In the genomic region with DNA sequence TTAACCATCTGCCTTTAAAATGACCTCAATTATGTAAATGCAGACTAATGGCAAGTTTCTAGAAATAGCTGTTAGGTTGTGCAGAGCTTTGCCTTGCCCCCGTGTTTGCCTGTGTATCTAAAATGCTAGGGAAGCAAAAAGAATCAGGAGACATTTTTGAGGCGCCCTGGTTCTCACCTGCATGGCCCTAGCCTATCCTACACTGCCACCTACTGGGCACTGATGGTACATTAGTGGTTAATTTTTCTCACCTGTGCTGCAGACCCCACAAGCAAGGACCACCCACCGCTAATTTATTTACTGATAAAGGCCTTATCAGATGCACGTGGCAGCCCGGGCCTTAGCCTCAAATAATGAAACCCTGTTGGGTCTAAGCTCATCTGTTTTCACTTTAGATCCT, we compare ENCODE assay signal across 8 mouse cellular contexts. TPM values are rescaled to one million over a fixed set of nuclear protein-coding genes. Genes with fewer than 3 reads are reported as not detected.
A peak's percentile ranks its signal among the peaks of the same experiment; 100 is the strongest.
DNase-seq lines count a peak whose midpoint lies in the region; ATAC-seq and TF ChIP-seq lines count a peak whose summit lies in the region.

No protein-coding gene starts in this region.

- no peaks in the 10 kb centered on the region for H3K36me3 ChIP-seq in hindbrain, embryonic 10.5 days
- no peaks in the 10 kb centered on the region for H3K36me3 ChIP-seq in hindbrain, embryonic 13.5 days

- H3K4me1 ChIP-seq in hindbrain, embryonic 10.5 days (replicated peaks) = no peaks in the 10 kb centered on the region
- no peaks in the 10 kb centered on the region for H3K4me1 ChIP-seq in hindbrain, embryonic 13.5 days (replicated peaks)

- peak; percentile 97 for TF ChIP-seq CTCF in left cerebral cortex, adult 2 months (IDR thresholded peaks at IDR 0.05)

- WGBS in hindbrain, embryonic 10.5 days = 10% methylated on average over 5 of the region's 5 CpGs
- 11% methylated on average over 5 of the region's 5 CpGs for WGBS in hindbrain, embryonic 13.5 days

- DNase-seq in hindbrain, embryonic 10.5 days (ENCODE audit: low spot score) = peak; percentile 47
- peak; percentile 73 for DNase-seq in ES-CJ7 (ENCODE audit: low read depth, low spot score)
- DNase-seq in c-Kit-positive CD71-positive TER-119-positive erythroid progenitor cells, embryonic 14.5 days (ENCODE audit: low spot score) = peak; percentile 22
- DNase-seq in left cerebral cortex, adult 2 months (ENCODE audit: extremely low spot score in 1 of 2, low spot score in 2 of 2) = peak; percentile 55 to 70
- DNase-seq in neural tube, embryonic 10.5 days (ENCODE audit: extremely low spot score, low spot score) = peak; percentile 57
- DNase-seq in thymus, postnatal 0 days (ENCODE audit: low spot score) = peak; percentile 65

- no peaks in the 10 kb centered on the region for H3K9me3 ChIP-seq in hindbrain, embryonic 10.5 days
- no peaks in the 10 kb centered on the region for H3K9me3 ChIP-seq in hindbrain, embryonic 13.5 days

- H3K27ac ChIP-seq in hindbrain, embryonic 10.5 days = no peak overlapping the region
- no peak overlapping the region for H3K27ac ChIP-seq in hindbrain, embryonic 13.5 days
- no peak overlapping the region for H3K27ac ChIP-seq in left cerebral cortex, adult 2 months

- no peak overlapping the region for H3K4me3 ChIP-seq in hindbrain, embryonic 10.5 days
- H3K4me3 ChIP-seq in hindbrain, embryonic 13.5 days = no peak overlapping the region
- no peak overlapping the region for H3K4me3 ChIP-seq in left cerebral cortex, adult 2 months

- H3K4me2 ChIP-seq in hindbrain, embryonic 13.5 days = no peak overlapping the region

- intact Hi-C loops in left cerebral cortex, adult 2 months (cut with DNase I) = loop anchor here (2.0 kb wide), 1 partner anchor 138 kb away; a partner anchor contains a TSS

- ATAC-seq in hindbrain, embryonic 13.5 days (ENCODE audit: low FRiP score) = no peak
- peak; percentile 48; the same call in 1 of the 2 replicates for ATAC-seq in granulocyte monocyte progenitor cell, adult 5-6 weeks (replicated peaks; ENCODE audit: poor library complexity, severe bottlenecking)

- no peak overlapping the region for H3K9ac ChIP-seq in hindbrain, embryonic 13.5 days

- H3K27me3 ChIP-seq in hindbrain, embryonic 10.5 days (ENCODE audit: insufficient read depth, poor library complexity, severe bottlenecking) = peaks cover 10% of the 10 kb centered on the region; the same call in 1 of the 2 replicates
- H3K27me3 ChIP-seq in hindbrain, embryonic 13.5 days = peaks cover 10% of the 10 kb centered on the region; the same call in 1 of the 2 replicates

RNA-seq across cellular contexts. Expression of a gene that starts 5.4 kb away (rescaled TPM):
- polyA plus RNA-seq in hindbrain, embryonic 10.5 days (2016; fragmentation: Nextera tagmentation; extraction: Ambion mirVana) = not detected in 2 replicates
- polyA plus RNA-seq in hindbrain, embryonic 13.5 days (2015; fragmentation: Nextera tagmentation; extraction: Ambion mirVana) = not detected in 2 replicates
- not detected in 2 replicates for total RNA-seq in granulocyte monocyte progenitor cell, adult 5-6 weeks (2014; fragmentation: Nextera tagmentation)
- not detected in 2 replicates for total RNA-seq in granulocyte monocyte progenitor cell, adult 5-6 weeks (2017)
- not detected for total RNA-seq in left cerebral cortex, adult 2 months (2021)
- not detected in 2 replicates for polyA plus RNA-seq in thymus, postnatal 0 days (2015; fragmentation: Nextera tagmentation; extraction: Ambion mirVana)

RNA-seq across cellular contexts. Expression of a gene that starts 6.6 kb away (rescaled TPM):
- polyA plus RNA-seq in hindbrain, embryonic 10.5 days (2016; fragmentation: Nextera tagmentation; extraction: Ambion mirVana) = 0.18 TPM in 1 of 2 replicates, not detected in the other
- polyA plus RNA-seq in hindbrain, embryonic 13.5 days (2015; fragmentation: Nextera tagmentation; extraction: Ambion mirVana) = not detected in 2 replicates
- not detected in 2 replicates for total RNA-seq in granulocyte monocyte progenitor cell, adult 5-6 weeks (2014; fragmentation: Nextera tagmentation)
- not detected in 2 replicates for total RNA-seq in granulocyte monocyte progenitor cell, adult 5-6 weeks (2017)
- total RNA-seq in left cerebral cortex, adult 2 months (2021) = not detected
- not detected in 2 replicates for polyA plus RNA-seq in thymus, postnatal 0 days (2015; fragmentation: Nextera tagmentation; extraction: Ambion mirVana)

RNA-seq across cellular contexts. Expression of a gene that starts 16.8 kb away (rescaled TPM):
- polyA plus RNA-seq in hindbrain, embryonic 10.5 days (2016; fragmentation: Nextera tagmentation; extraction: Ambion mirVana) = not detected in 2 replicates
- not detected in 2 replicates for polyA plus RNA-seq in hindbrain, embryonic 13.5 days (2015; fragmentation: Nextera tagmentation; extraction: Ambion mirVana)
- total RNA-seq in granulocyte monocyte progenitor cell, adult 5-6 weeks (2014; fragmentation: Nextera tagmentation) = not detected in 2 replicates
- total RNA-seq in granulocyte monocyte progenitor cell, adult 5-6 weeks (2017) = not detected in 2 replicates
- not detected for total RNA-seq in left cerebral cortex, adult 2 months (2021)
- not detected in 2 replicates for polyA plus RNA-seq in thymus, postnatal 0 days (2015; fragmentation: Nextera tagmentation; extraction: Ambion mirVana)

RNA-seq across cellular contexts. Expression of a gene that starts 25.4 kb away (rescaled TPM):
- not detected in 2 replicates for polyA plus RNA-seq in hindbrain, embryonic 10.5 days (2016; fragmentation: Nextera tagmentation; extraction: Ambion mirVana)
- polyA plus RNA-seq in hindbrain, embryonic 13.5 days (2015; fragmentation: Nextera tagmentation; extraction: Ambion mirVana) = not detected in 2 replicates
- not detected in 2 replicates for total RNA-seq in granulocyte monocyte progenitor cell, adult 5-6 weeks (2014; fragmentation: Nextera tagmentation)
- not detected in 2 replicates for total RNA-seq in granulocyte monocyte progenitor cell, adult 5-6 weeks (2017)
- total RNA-seq in left cerebral cortex, adult 2 months (2021) = not detected
- polyA plus RNA-seq in thymus, postnatal 0 days (2015; fragmentation: Nextera tagmentation; extraction: Ambion mirVana) = not detected in 2 replicates

RNA-seq across cellular contexts. Expression of a gene that starts 30.8 kb away (rescaled TPM):
- polyA plus RNA-seq in hindbrain, embryonic 10.5 days (2016; fragmentation: Nextera tagmentation; extraction: Ambion mirVana) = 391 and 433 TPM in 2 replicates
- 597 TPM in 2 replicates for polyA plus RNA-seq in hindbrain, embryonic 13.5 days (2015; fragmentation: Nextera tagmentation; extraction: Ambion mirVana)
- total RNA-seq in granulocyte monocyte progenitor cell, adult 5-6 weeks (2014; fragmentation: Nextera tagmentation) = 215 and 239 TPM in 2 replicates
- total RNA-seq in granulocyte monocyte progenitor cell, adult 5-6 weeks (2017) = 141 and 144 TPM in 2 replicates
- total RNA-seq in left cerebral cortex, adult 2 months (2021) = 100 to 1,000 TPM; 237 TPM
- polyA plus RNA-seq in thymus, postnatal 0 days (2015; fragmentation: Nextera tagmentation; extraction: Ambion mirVana) = 459 and 464 TPM in 2 replicates

Comparison
In these comparisons a context has a peak if more than half of its experiments do, and no peak if none do; other contexts are left out.
1. DNase-seq: peak in every context shown above with its lines; median percentile 73 in ES-CJ7; 65 in thymus, postnatal 0 days; 62 in left cerebral cortex, adult 2 months; 57 in neural tube, embryonic 10.5 days; 47 in hindbrain, embryonic 10.5 days; 22 in c-Kit-positive CD71-positive TER-119-positive erythroid progenitor cells, embryonic 14.5 days.